Mouse (Mus musculus) left cerebral cortex, postnatal 36 days (tissue): ENCODE measurements around the gene Clta. TPM values are rescaled to one million over a fixed set of nuclear protein-coding genes. Genes with fewer than 3 reads are reported as not detected.

Experiments used
- DNase-seq, 2 experiments: peaks; one replicate each; pipeline ENCODE4 v3.0.0; 2021 to 2022; ENCODE audit warnings: low spot score in 2 of 2, mixed read lengths in 1 of 2
- intact Hi-C: fragments of 180-260 bp; cut with DNase I; formaldehyde crosslinking; loops from one replicate; pipeline ENCODE4 v1.15.1; 2025
- total RNA-seq, 2 experiments: library from RNA; stranded (reverse); gene quantifications; 2 replicates each; pipeline ENCODE4 v1.2.3; 2021

Gene Clta
- 100 to 1,000 TPM; 266 to 296 TPM for total RNA-seq

DNA sequence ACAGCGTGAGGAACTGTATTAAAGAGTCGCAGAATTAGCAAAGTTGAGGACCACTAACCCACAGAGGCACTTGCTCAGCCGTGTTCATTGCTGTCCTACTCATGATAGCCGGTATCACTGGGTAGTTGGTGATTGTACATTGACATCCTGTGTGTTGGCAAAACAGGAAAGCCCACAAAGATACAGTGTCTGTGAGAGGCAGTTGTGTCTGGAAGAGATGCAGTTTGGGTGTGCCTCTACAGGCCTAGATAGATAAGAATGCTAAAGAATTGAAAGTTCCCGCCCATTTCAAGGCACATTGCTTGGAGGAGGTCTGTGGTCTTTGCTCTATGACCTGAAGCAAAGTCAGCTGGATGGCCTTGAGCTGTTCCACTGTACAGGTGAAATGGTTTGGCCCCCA lies at the start of gene Clta:
Gene Clta (plus strand): TSS at position 327 of the 400 bp plus-strand sequence.
- intact Hi-C loops = no loop called here

GRCm38 (mm10) chr4:43957292-43957845 lies 46.9 kb upstream of the Clta start, which contains the start of gene Glipr2:
Gene Glipr2 (plus strand): TSS chr4:43957401.
- DNase-seq = peak; percentile 24 to 50
- intact Hi-C loops = no loop called here

More for the DNA sequence above, at the start of gene Clta:
- no peak for DNase-seq

DNA sequence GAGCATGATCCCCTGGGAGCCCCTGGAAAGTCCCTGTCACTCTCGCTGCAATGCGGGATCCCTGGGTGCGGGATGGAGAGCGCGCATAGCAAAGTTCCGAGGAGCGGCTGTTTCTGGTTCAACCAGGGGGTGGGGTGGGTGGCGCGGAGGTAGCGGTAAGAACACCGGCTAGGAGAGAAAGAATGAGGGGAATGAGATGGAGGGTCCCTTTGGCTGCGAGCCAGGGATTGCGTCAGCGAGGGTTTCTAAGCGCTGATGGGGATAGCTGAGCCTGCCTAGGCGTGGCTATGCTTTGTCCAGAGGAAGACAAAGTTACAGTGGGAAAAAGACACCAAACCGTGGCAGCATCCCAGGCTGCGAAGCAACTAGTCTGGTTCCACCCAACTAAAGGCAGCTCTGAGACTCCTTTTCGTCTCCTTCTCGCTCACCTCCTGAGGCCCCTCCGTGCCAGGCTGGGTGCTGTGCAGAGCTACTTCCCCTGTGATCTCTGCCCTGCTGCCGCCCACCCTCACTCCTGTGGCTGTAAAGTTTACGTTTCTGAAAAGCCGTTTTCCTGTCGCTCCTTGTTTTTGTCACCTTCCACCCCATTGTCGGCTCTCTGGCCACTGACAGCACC lies 46.3 kb upstream of the Clta start:
- peak in 1 of 2 experiments; percentile 22 for DNase-seq
- intact Hi-C loops = no loop called here

- intact Hi-C loops = no loop called here
- no peak for DNase-seq
Observed at GRCm38 (mm10) chr4:43959523-43960179, 44.6 kb upstream of the Clta start.

GRCm38 (mm10) chr4:43960207-43960606 lies 44.0 kb upstream of the Clta start:
- intact Hi-C loops = no loop called here
- DNase-seq = no peak

DNA sequence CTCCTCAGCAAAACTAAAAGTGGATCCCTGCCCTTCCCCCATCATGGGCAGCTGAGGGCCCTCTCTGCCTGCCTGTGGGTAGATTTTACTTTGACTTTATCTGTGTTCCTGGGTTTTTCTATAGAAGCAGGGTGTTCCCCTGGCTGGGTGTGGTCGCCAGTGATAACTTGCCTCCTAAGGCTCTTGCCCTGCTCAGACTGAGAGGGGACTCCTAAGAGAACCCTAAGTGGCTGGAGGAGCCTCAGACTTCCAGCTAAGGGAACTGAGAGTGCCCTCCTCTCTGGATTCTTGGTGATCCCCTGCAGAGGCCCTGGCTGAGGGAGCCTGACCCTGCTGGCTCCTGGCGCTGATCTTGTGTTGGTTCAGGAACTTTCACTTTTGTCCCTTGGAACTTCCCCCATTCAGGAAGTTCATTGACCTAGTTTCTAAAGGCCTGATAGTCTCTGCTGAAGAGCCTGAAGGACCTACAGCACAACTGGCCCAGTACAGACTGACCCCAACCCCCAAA lies 39.9 kb upstream of the Clta start:
- intact Hi-C loops = no loop called here
- DNase-seq = no peak

DNA sequence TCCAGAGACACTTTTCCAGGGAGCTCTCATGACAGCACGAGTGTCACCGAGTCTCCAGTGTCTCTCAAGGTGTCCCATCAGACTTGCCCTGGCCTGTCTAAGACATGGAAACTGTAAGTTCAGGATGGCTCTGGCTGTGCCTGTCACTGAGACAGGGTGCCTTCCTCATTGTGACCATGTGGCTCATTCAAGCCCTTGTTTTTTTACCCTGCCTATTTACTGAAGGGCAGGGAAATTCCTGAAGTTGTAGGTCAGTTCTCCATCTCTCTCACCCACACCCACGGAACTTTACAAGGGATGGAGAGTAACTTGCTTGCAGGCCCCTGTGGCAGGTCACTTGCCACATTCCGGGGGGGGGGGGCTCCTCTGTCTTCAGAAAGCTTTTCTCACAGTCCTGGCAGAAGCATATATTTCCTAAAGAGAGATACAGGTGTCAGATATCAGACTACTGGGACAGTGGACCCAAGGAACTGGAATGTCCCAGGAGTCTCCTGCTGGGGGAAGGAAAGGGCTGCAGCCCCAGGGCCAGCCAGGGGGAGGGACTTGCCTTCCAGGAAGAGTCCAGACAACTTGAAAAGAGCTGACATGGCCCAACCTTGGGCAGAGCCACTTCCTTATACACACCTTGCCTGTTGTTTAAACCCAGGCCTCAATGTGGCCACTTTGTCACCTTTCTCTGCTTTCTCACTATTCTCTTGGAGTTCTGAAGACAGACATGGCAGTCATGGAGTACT lies 39.1 kb upstream of the Clta start:
- intact Hi-C loops = no loop called here
- no peak for DNase-seq

DNA sequence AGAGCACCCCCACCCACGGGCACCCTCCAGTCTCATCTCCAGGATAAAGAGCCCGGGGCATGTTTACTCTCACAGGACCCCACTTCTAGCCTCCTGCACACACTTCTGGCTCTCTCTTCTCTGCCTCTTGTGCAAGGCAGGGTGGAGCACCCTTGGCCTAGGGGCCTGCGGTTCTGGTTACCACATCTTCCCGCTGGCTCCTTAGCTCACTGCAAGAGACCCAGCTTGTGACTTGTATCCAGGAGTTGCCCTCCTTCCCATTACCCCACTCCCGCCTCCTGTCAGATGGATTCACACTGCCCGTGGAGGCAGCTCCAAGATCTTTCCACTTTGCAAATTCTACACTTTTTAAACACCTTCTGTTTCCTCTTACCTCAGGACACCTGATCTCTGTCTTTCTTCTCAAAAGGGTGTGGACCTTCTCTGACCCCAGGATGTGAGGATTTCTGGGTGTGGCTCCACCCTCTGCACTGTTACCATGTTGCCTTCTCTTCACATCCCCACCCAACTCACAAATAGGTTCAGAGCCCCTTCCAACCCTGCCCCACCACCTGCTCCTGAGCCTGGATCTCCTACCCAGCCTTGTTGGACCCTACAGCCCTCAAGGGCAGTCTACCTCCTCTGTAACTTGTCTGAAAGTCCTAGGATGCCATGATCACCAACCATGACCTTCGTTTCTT lies 38.3 kb upstream of the Clta start:
- intact Hi-C loops = no loop called here
- no peak for DNase-seq

DNA sequence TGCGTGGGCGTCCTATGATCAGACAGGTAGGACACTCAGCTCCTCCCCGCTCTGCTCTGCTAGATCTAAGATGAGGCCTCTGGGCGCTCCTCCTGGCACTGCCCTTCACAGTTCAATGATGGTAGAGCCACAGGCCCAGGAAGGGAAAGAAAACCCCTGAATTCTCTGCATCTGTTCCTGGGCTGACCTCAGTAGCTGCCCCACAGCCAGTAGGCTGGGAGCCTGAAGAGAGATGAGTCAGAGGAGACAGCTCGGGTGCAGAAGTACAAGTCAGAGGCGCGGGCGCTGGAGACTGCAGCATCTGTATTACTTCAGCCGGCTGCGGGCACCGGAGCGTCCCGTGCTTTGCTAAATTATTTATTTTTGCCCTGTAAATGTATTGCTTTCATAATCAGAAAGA lies 35.6 kb upstream of the Clta start:
- DNase-seq = peak; percentile 28 to 36
- intact Hi-C loops = no loop called here

- no peak for DNase-seq
- intact Hi-C loops = no loop called here
Observed at GRCm38 (mm10) chr4:43969373-43969772, 34.9 kb upstream of the Clta start.

GRCm38 (mm10) chr4:43970393-43971330 lies 33.6 kb upstream of the Clta start:
- no peak for DNase-seq
- intact Hi-C loops = no loop called here

DNA sequence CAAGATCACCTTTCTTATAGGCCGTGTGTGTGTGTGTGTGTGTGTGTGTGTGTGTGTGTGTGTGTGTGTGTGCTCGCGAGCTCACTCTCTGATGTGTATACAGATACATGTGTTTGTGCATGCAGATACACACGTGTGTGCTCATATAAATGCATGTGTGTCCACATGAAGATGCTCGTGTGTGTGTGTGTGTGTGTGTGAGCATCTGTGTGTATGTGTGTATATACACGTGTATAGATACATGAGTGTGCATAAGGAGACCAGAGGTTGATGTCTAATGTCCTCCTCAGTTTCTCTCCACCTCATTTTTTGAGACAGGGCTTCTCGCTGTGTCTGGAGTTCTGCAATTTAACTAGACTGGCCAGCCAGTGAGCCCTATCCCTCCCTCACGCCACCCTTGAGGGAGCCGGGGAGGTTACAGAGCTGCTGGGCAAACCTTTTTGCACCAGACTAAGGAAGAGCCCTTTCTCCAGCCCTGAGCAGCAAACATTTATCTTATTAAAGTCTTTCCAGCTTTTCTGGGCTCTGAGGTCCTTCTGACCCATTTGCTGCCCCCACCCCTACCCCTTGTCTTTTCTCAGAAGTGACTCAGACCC lies 32.6 kb upstream of the Clta start:
- DNase-seq = no peak
- intact Hi-C loops = no loop called here

DNA sequence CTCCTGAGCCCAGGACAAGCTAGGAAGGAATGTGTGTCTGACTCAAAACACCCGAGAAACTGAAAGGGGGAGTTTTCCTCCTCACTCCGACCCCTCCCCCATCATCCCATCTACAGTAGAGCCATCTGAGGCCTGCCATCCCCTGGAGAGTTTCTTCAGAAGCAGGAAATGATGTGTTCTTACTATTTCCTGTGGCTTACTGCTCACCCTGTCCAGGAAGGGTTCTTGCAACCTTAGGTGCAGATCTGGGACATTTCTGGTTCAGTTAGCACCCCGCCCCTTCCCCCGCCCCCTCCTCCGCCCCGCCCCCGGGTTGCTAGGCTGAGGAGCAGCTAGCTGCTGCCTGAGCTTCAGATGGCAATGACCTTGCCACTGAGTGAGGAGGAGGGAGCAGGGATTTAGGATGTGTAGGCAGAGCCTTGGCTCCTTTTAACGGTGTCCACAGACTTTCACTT lies 32.1 kb upstream of the Clta start:
- intact Hi-C loops = no loop called here
- DNase-seq = no peak

DNA sequence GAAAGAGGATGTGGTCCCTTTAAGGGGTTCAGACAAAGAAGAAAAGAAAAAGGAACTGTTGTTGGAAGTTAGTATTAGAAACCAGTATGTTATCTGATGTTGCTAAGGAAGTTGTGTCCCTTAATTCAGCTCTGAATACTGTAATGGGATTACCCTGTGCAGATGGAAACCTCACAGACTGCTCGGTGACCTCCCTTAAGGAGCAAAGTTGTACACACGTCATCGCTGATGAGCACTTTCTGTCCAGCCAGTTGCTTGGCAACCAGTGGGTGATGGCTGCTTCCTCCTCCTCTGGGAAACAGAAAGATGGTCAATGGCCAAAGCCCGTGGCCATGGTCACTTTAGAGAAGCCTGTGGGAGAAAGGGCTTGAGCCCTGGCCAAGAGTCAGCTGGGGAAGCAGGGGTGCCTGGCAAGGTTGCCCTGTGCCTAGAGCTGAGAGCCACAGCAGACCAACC lies 30.7 kb upstream of the Clta start:
- intact Hi-C loops = no loop called here
- peak in 1 of 2 experiments; percentile 20 for DNase-seq

DNA sequence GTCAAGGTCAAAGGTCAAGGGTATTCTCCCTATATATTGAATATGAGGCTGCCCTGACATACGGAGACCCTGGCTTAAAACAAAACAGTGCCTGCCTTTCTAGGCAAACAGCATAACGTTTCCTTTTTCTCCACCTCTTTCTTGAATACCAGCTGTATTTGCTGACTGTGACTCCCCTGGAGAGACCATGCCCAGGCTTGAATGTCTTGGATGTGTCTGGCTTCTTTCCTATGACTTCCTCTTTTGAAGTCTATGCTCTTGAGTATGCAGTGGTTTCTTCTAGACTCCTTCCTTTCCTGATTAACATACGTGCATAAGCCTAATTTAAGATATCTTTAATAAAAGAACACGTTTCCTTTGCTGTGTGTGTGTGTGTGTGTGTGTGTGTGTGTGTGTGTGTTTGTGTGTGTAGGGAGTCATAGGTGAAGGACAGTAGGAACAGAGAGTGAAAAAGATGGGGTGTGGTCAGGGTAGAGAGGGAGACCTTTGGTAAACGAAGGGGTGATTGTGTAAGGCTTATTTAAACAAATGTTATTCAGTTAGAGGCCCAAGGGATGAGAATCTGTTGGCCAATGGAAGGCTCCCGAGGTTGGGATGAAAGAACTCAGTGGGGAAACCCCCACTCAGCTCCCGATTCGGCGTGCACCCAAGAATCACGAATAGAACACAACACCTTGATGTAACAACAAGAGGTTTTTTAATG lies 29.2 kb upstream of the Clta start:
- DNase-seq = no peak
- intact Hi-C loops = no loop called here

DNA sequence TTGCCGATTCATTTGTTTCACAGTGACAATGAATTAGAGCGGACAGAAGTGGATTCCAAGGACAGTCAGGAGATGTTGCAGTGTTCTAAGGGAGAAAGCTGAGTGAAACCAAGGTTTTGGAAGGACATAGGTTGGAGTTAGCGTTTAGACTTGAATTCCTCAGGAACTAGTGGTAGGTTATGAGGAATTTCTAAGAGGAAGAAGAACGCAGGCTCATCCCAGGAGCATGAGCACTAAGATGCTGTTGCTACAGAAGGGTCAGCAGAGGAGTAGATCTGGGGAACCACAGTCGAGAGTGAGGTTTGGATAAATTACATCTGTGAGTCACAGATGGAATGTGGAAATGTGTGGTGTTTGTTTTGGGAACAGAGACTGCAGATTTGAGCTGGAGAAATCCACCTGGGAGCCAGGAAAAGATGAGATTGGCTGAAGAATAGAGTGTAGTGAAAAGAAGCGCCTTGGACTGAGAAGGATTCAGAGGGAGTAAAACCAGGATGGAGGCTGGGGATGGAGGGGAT lies 28.0 kb upstream of the Clta start:
- intact Hi-C loops = no loop called here
- DNase-seq = no peak
